In genomic region chr17:47877715-47878377, GRCm38 (mm10) we compare ENCODE assay signal across 7 mouse cellular contexts. TPM values are rescaled to one million over a fixed set of nuclear protein-coding genes. Genes with fewer than 3 reads are reported as not detected.
DNase-seq lines count a peak whose midpoint lies in the region; ATAC-seq lines count a peak whose summit lies in the region.

No protein-coding gene starts in this region.

- no peak overlapping the region for H3K9ac ChIP-seq in liver, embryonic 13.5 days
- H3K9ac ChIP-seq in embryonic facial prominence, embryonic 15.5 days = no peak overlapping the region
- peak overlapping the region; percentile 62 for H3K9ac ChIP-seq in hindbrain, embryonic 15.5 days
- H3K9ac ChIP-seq in neural tube, embryonic 12.5 days = peak overlapping the region; percentile 56

- H3K36me3 ChIP-seq in liver, embryonic 13.5 days = peaks cover 40% of the 10 kb centered on the region
- H3K36me3 ChIP-seq in embryonic facial prominence, embryonic 15.5 days = peaks cover 11% of the 10 kb centered on the region
- H3K36me3 ChIP-seq in hindbrain, embryonic 15.5 days = peaks cover 13% of the 10 kb centered on the region; the same call in 1 of the 2 replicates
- H3K36me3 ChIP-seq in neural tube, embryonic 12.5 days = peaks cover 21% of the 10 kb centered on the region

- peaks cover 34% of the 10 kb centered on the region for H3K4me1 ChIP-seq in liver, embryonic 13.5 days (replicated peaks)
- peaks cover 68% of the 10 kb centered on the region for H3K4me1 ChIP-seq in embryonic facial prominence, embryonic 15.5 days
- peaks cover 54% of the 10 kb centered on the region for H3K4me1 ChIP-seq in hindbrain, embryonic 15.5 days (replicated peaks)
- H3K4me1 ChIP-seq in neural tube, embryonic 12.5 days = peaks cover 78% of the 10 kb centered on the region

- H3K27me3 ChIP-seq in liver, embryonic 13.5 days = no peaks in the 10 kb centered on the region
- H3K27me3 ChIP-seq in embryonic facial prominence, embryonic 15.5 days = no peaks in the 10 kb centered on the region
- peaks cover 4% of the 10 kb centered on the region; the same call in 1 of the 2 replicates for H3K27me3 ChIP-seq in hindbrain, embryonic 15.5 days
- no peaks in the 10 kb centered on the region for H3K27me3 ChIP-seq in neural tube, embryonic 12.5 days (replicated peaks)

- H3K4me2 ChIP-seq in liver, embryonic 13.5 days = no peak overlapping the region
- H3K4me2 ChIP-seq in embryonic facial prominence, embryonic 15.5 days (replicated peaks) = peak overlapping the region; percentile 55
- H3K4me2 ChIP-seq in hindbrain, embryonic 15.5 days = peak overlapping the region; percentile 84
- peak overlapping the region; percentile 61 for H3K4me2 ChIP-seq in neural tube, embryonic 12.5 days (replicated peaks)

- no peak for DNase-seq in liver, embryonic 13.5 days
- no peak for DNase-seq in liver
- no peak for DNase-seq in thymus, postnatal 4 days
- no peak for DNase-seq in spleen, adult 18-20 months

- no peak overlapping the region for H3K27ac ChIP-seq in liver, embryonic 13.5 days
- 0 out of 2 replicates have a peak overlapping the region, but pooled peaks have one; percentile 55 for H3K27ac ChIP-seq in embryonic facial prominence, embryonic 15.5 days (replicated peaks)
- H3K27ac ChIP-seq in hindbrain, embryonic 15.5 days (replicated peaks) = peak overlapping the region; percentile 85
- peak overlapping the region; percentile 66 for H3K27ac ChIP-seq in neural tube, embryonic 12.5 days

- H3K9me3 ChIP-seq in liver, embryonic 13.5 days (replicated peaks) = no peaks in the 10 kb centered on the region
- H3K9me3 ChIP-seq in embryonic facial prominence, embryonic 15.5 days (replicated peaks) = no peaks in the 10 kb centered on the region
- no peaks in the 10 kb centered on the region for H3K9me3 ChIP-seq in hindbrain, embryonic 15.5 days
- no peaks in the 10 kb centered on the region for H3K9me3 ChIP-seq in neural tube, embryonic 12.5 days

- 60% methylated on average over 10 of the region's 10 CpGs for WGBS in liver, embryonic 13.5 days (ENCODE audit: insufficient replicate concordance)
- 42% methylated on average over 10 of the region's 10 CpGs for WGBS in embryonic facial prominence, embryonic 15.5 days
- 14% methylated on average over 10 of the region's 10 CpGs for WGBS in hindbrain, embryonic 15.5 days
- WGBS in neural tube, embryonic 12.5 days = 23% methylated on average over 10 of the region's 10 CpGs

- ATAC-seq in liver, embryonic 13.5 days (ENCODE audit: low read depth) = 0 out of 2 replicates have a peak, but pooled peaks have one; percentile 17
- no peak for ATAC-seq in embryonic facial prominence, embryonic 15.5 days (ENCODE audit: insufficient number of reproducible peaks, low FRiP score, low TSS enrichment, low read depth)
- peak; percentile 19 for ATAC-seq in hindbrain, embryonic 15.5 days (ENCODE audit: low FRiP score, low read depth)
- ATAC-seq in neural tube, embryonic 12.5 days (ENCODE audit: low FRiP score, low read depth) = peak; percentile 15

- no peak overlapping the region for H3K4me3 ChIP-seq in liver, embryonic 13.5 days (replicated peaks)
- peak overlapping the region; percentile 31; the same call in 1 of the 2 replicates for H3K4me3 ChIP-seq in embryonic facial prominence, embryonic 15.5 days (replicated peaks)
- H3K4me3 ChIP-seq in hindbrain, embryonic 15.5 days = peak overlapping the region; percentile 47
- no peak overlapping the region for H3K4me3 ChIP-seq in neural tube, embryonic 12.5 days

RNA-seq across cellular contexts. Expression of gene Mdfi, which starts 43.4 kb away (rescaled TPM):
- 0.93 and 1.1 TPM in 2 replicates for polyA plus RNA-seq in liver, embryonic 13.5 days (2015; fragmentation: Nextera tagmentation; extraction: Ambion mirVana)
- 21.2 and 25.3 TPM in 2 replicates for polyA plus RNA-seq in embryonic facial prominence, embryonic 15.5 days (2015; fragmentation: Nextera tagmentation; extraction: Ambion mirVana)
- 4.0 and 4.2 TPM in 2 replicates for polyA plus RNA-seq in hindbrain, embryonic 15.5 days (2015; fragmentation: Nextera tagmentation; extraction: Ambion mirVana)
- polyA plus RNA-seq in neural tube, embryonic 12.5 days (2016; fragmentation: Nextera tagmentation; extraction: Ambion mirVana) = 12.9 and 13.9 TPM in 2 replicates

RNA-seq across cellular contexts. Expression of gene Foxp4, which starts 46.6 kb away (rescaled TPM):
- 3.8 and 3.9 TPM in 2 replicates for polyA plus RNA-seq in liver, embryonic 13.5 days (2015; fragmentation: Nextera tagmentation; extraction: Ambion mirVana)
- 17.0 and 19.3 TPM in 2 replicates for polyA plus RNA-seq in embryonic facial prominence, embryonic 15.5 days (2015; fragmentation: Nextera tagmentation; extraction: Ambion mirVana)
- polyA plus RNA-seq in hindbrain, embryonic 15.5 days (2015; fragmentation: Nextera tagmentation; extraction: Ambion mirVana) = 34.3 and 42.2 TPM in 2 replicates
- 30.4 and 31.8 TPM in 2 replicates for polyA plus RNA-seq in neural tube, embryonic 12.5 days (2016; fragmentation: Nextera tagmentation; extraction: Ambion mirVana)

Comparison
In these comparisons a context has a peak if more than half of its experiments do, and no peak if none do; other contexts are left out.
1. H3K4me3 ChIP-seq: peak in embryonic facial prominence, embryonic 15.5 days (single experiment) and hindbrain, embryonic 15.5 days (single experiment); none in liver, embryonic 13.5 days (single experiment) and neural tube, embryonic 12.5 days (single experiment).
2. H3K9ac ChIP-seq: peak in hindbrain, embryonic 15.5 days (single experiment) and neural tube, embryonic 12.5 days (single experiment); none in liver, embryonic 13.5 days (single experiment) and embryonic facial prominence, embryonic 15.5 days (single experiment).